Mouse (Mus musculus): Measurements from ENCODE around the gene Grm4. TPM values are rescaled to one million over a fixed set of nuclear protein-coding genes. Genes with fewer than 3 reads are reported as not detected.

Gene Grm4
- total and polyA plus RNA-seq, 3 experiments = not detected

GRCm38 (mm10) chr17:27556315-27557011, 35.3 kb upstream of the Grm4 start, which contains the start of gene Hmga1:
Gene Hmga1, plus strand, starts transcription at chr17:27556497.
- Histone ChIP-seq H3K9ac (ENCODE audit: insufficient read depth, low read depth) (peak within 1 kb of the TSS; percentile 99), H3K9me3 (replicated peaks; ENCODE audit: low read length) (peaks cover 8% of the 10 kb centered on the region), H3K4me1 (ENCODE audit: control insufficient read depth in 1 of 2, insufficient read depth in 2 of 2) (peaks cover 16 to 42% of the 10 kb centered on the region in 2 experiments), H3K4me3 (replicated peaks in 1 of 3; ENCODE audit: low read depth in 2 of 3, low read length in 2 of 3, poor library complexity in 1 of 3) (peak within 1 kb of the TSS; percentile 65 to 89 (median 78)), H3K4me2 (ENCODE audit: insufficient read depth, low read depth, poor library complexity, severe bottlenecking) (peak within 1 kb of the TSS; percentile 76), H3K79me2 (replicated peaks; ENCODE audit: control insufficient read depth, extremely low read depth, insufficient read depth, poor library complexity, severe bottlenecking) (peaks cover 46% of the 10 kb centered on the region), H3K27ac (ENCODE audit: insufficient read depth, low read depth) (peak within 1 kb of the TSS; percentile 94), H3K36me3 (replicated peaks in 1 of 2; ENCODE audit: control insufficient read depth in 1 of 2, insufficient read depth in 1 of 2, low read length in 1 of 2) (peaks cover 3 to 15% of the 10 kb centered on the region in 2 experiments), H3K27me3 (replicated peaks) (peaks cover 16% of the 10 kb centered on the region)
- DNase-seq (ENCODE audit: extremely low read depth) = peak; percentile 88
- TF ChIP-seq MAZ (IDR thresholded peaks at IDR 0.05; ENCODE audit: low read depth, low read length) (peak; percentile 84), HCFC1 (IDR thresholded peaks at IDR 0.05; ENCODE audit: low read depth, low read length) (peak; percentile 51; the same call in 1 of the 2 replicates), ZNF384 (IDR thresholded peaks at IDR 0.05; ENCODE audit: low read depth, low read length) (no peak), RCOR1 (conservative IDR thresholded peaks at IDR 0.05; ENCODE audit: low read depth, low read length) (no peak; the same call in none of the 2 replicates), IRF4 (IDR thresholded peaks at IDR 0.05; ENCODE audit: low read depth, low read length) (peak; percentile 97), CTCF (conservative IDR thresholded peaks at IDR 0.05 in 1 of 2, IDR thresholded peaks at IDR 0.05 in 1 of 2; ENCODE audit: low read depth in 2 of 2, low read length in 2 of 2) (no peak), POLR2AphosphoS2 (IDR thresholded peaks at IDR 0.05; ENCODE audit: low read depth, low read length) (peak; percentile 86; the same call in 1 of the 2 replicates), BHLHE40 (IDR thresholded peaks at IDR 0.05; ENCODE audit: low read depth, low read length) (peak; percentile 72), E2F4 (IDR thresholded peaks at IDR 0.05; ENCODE audit: insufficient replicate concordance, low read depth, low read length) (no peak), KAT2A (IDR thresholded peaks at IDR 0.05; ENCODE audit: insufficient replicate concordance, low read length) (no peak), SMC3 (IDR thresholded peaks at IDR 0.05; ENCODE audit: low read depth, low read length) (no peak), POLR2A (IDR thresholded peaks at IDR 0.05; ENCODE audit: low read depth, low read length) (peak; percentile 99), ELF1 (IDR thresholded peaks at IDR 0.05; ENCODE audit: low read depth, low read length) (no peak), TBP (conservative IDR thresholded peaks at IDR 0.05; ENCODE audit: low read depth, low read length) (peak; percentile 88), USF2 (conservative IDR thresholded peaks at IDR 0.05; ENCODE audit: low read depth, low read length) (no peak), TCF12 (IDR thresholded peaks at IDR 0.05; ENCODE audit: low read depth, low read length) (peak; percentile 79; the same call in 1 of the 2 replicates), MAX (IDR thresholded peaks at IDR 0.05; ENCODE audit: low read length) (peak; percentile 43; the same call in 1 of the 2 replicates), ETS1 (conservative IDR thresholded peaks at IDR 0.05; ENCODE audit: low read depth, low read length) (peak; percentile 37; the same call in 1 of the 2 replicates), MXI1 (IDR thresholded peaks at IDR 0.05; ENCODE audit: low read depth, low read length) (peak; percentile 46; the same call in 1 of the 2 replicates), ZMIZ1 (IDR thresholded peaks at IDR 0.05; ENCODE audit: low read depth, low read length) (peak; percentile 97), UBTF (IDR thresholded peaks at IDR 0.05; ENCODE audit: low read depth, low read length) (peak; percentile 96), CHD1 (IDR thresholded peaks at IDR 0.05; ENCODE audit: low read depth, low read length) (peak; percentile 75; the same call in 1 of the 2 replicates), USF1 (IDR thresholded peaks at IDR 0.05; ENCODE audit: low read depth, low read length) (no peak), MYC (IDR thresholded peaks at IDR 0.05; ENCODE audit: low read depth, low read length) (no peak), ZC3H11A (IDR thresholded peaks at IDR 0.05; ENCODE audit: low read depth, low read length) (no peak), PAX5 (IDR thresholded peaks at IDR 0.05; ENCODE audit: low read length) (no peak), EP300 (IDR thresholded peaks at IDR 0.05; ENCODE audit: low read length) (peak; percentile 30; the same call in 1 of the 2 replicates), JUN (IDR thresholded peaks at IDR 0.05; ENCODE audit: insufficient read depth, low read depth, low read length) (no peak), JUND (conservative IDR thresholded peaks at IDR 0.05; ENCODE audit: low read depth, low read length) (no peak), MAFK (IDR thresholded peaks at IDR 0.05; ENCODE audit: insufficient replicate concordance, low read length) (no peak), NRF1 (IDR thresholded peaks at IDR 0.05; ENCODE audit: low read depth, low read length) (peak; percentile 28; the same call in 1 of the 2 replicates), NELFE (IDR thresholded peaks at IDR 0.05; ENCODE audit: low read depth, low read length) (peak; percentile 89), CHD2 (IDR thresholded peaks at IDR 0.05; ENCODE audit: low read length) (no peak), SIN3A (IDR thresholded peaks at IDR 0.05; ENCODE audit: low read length) (peak; percentile 53; the same call in 1 of the 2 replicates), GABPA (IDR thresholded peaks at IDR 0.05; ENCODE audit: insufficient replicate concordance, low read depth, low read length) (no peak), MEF2A (IDR thresholded peaks at IDR 0.05; ENCODE audit: borderline replicate concordance, low read depth, low read length) (no peak), ZKSCAN1 (IDR thresholded peaks at IDR 0.05; ENCODE audit: borderline replicate concordance, low read depth, low read length) (no peak), RAD21 (IDR thresholded peaks at IDR 0.05; ENCODE audit: low read depth, low read length) (no peak)
- in situ Hi-C loops (cut with MboI; ENCODE audit: low pct_ligation_motif_present, low pct_unique_long_range_greater_than_20kb, low sequenced_read_pairs) (no loop called here), dilution Hi-C loops (cut with MboI; ENCODE audit: extremely low pct_ligation_motif_present, extremely low pct_unique_long_range_greater_than_20kb, low sequenced_read_pairs) (no loop called here)

Measured in CH12.LX (cell line).